Mouse (Mus musculus): ENCODE measurements around the gene Sumf1. TPM values are rescaled to one million over a fixed set of nuclear protein-coding genes. Genes with fewer than 3 reads are reported as not detected.
A peak's percentile ranks its signal among the peaks of the same experiment; 100 is the strongest.

Sumf1 gene
- polyA plus RNA-seq, 1 experiment from 2014 or later, result 28.4 TPM

- Histone ChIP-seq H3K9ac (no peak overlapping the region), H3K27me3 (ENCODE audit: insufficient read depth, low read length) (no peaks in the 10 kb centered on the region), H3K27ac (ENCODE audit: low read depth) (no peak overlapping the region), H3K36me3 (ENCODE audit: insufficient read depth) (no peaks in the 10 kb centered on the region), H3K4me2 (no peak overlapping the region), H3K4me1 (ENCODE audit: insufficient read depth) (no peaks in the 10 kb centered on the region; the same call in 1 of the 2 replicates), H3K9me3 (ENCODE audit: low read depth, low read length) (no peaks in the 10 kb centered on the region), H3K4me3 (ENCODE audit: low read depth, low read length) (no peak overlapping the region)
- peak; percentile 35; the same call in 1 of the 2 replicates for ATAC-seq (ENCODE audit: insufficient read depth)
- no peak for DNase-seq
- TF ChIP-seq CTCF (IDR thresholded peaks at IDR 0.05; ENCODE audit: low read depth), result no peak
These were observed 73.7 kb downstream of the Sumf1 start for GRCm38 (mm10) chr6:108111693-108112092.

GRCm38 (mm10) chr6:108110336-108110735, 75.0 kb downstream of the Sumf1 start:
- whole genome bisulfite sequencing, result 49% methylated on average over 4 of the region's 4 CpGs
- Histone ChIP-seq H3K4me2 (no peak overlapping the region), H3K9me3 (ENCODE audit: low read depth, low read length) (no peaks in the 10 kb centered on the region), H3K36me3 (ENCODE audit: insufficient read depth) (no peaks in the 10 kb centered on the region), H3K27ac (ENCODE audit: low read depth) (no peak overlapping the region), H3K9ac (no peak overlapping the region), H3K27me3 (ENCODE audit: insufficient read depth, low read length) (no peaks in the 10 kb centered on the region), H3K4me3 (ENCODE audit: low read depth, low read length) (no peak overlapping the region), H3K4me1 (ENCODE audit: insufficient read depth) (no peaks in the 10 kb centered on the region; the same call in 1 of the 2 replicates)
- DNase-seq (no peak), ATAC-seq (ENCODE audit: insufficient read depth) (no peak; the same call in 1 of the 2 replicates)
- no peak for TF ChIP-seq CTCF (IDR thresholded peaks at IDR 0.05; ENCODE audit: low read depth)

- Histone ChIP-seq H3K9me3 (ENCODE audit: low read depth, low read length) (no peaks in the 10 kb centered on the region), H3K4me2 (no peak overlapping the region), H3K27ac (ENCODE audit: low read depth) (no peak overlapping the region), H3K4me1 (ENCODE audit: insufficient read depth) (no peaks in the 10 kb centered on the region; the same call in 1 of the 2 replicates), H3K4me3 (ENCODE audit: low read depth, low read length) (no peak overlapping the region), H3K36me3 (ENCODE audit: insufficient read depth) (no peaks in the 10 kb centered on the region), H3K9ac (no peak overlapping the region), H3K27me3 (ENCODE audit: insufficient read depth, low read length) (no peaks in the 10 kb centered on the region)
- ATAC-seq (ENCODE audit: insufficient read depth), result no peak
- no peak for TF ChIP-seq CTCF (IDR thresholded peaks at IDR 0.05; ENCODE audit: low read depth)
- DNase-seq, result no peak
These were observed 78.0 kb downstream of the Sumf1 start for GRCm38 (mm10) chr6:108107376-108107775.

GRCm38 (mm10) chr6:108101936-108102830, 83.2 kb downstream of the Sumf1 start:
- Histone ChIP-seq H3K4me3 (ENCODE audit: low read depth, low read length) (no peak overlapping the region), H3K36me3 (ENCODE audit: insufficient read depth) (no peaks in the 10 kb centered on the region), H3K4me2 (no peak overlapping the region), H3K4me1 (ENCODE audit: insufficient read depth) (no peaks in the 10 kb centered on the region; the same call in 1 of the 2 replicates), H3K27ac (ENCODE audit: low read depth) (no peak overlapping the region), H3K27me3 (ENCODE audit: insufficient read depth, low read length) (no peaks in the 10 kb centered on the region), H3K9ac (no peak overlapping the region), H3K9me3 (ENCODE audit: low read depth, low read length) (no peaks in the 10 kb centered on the region)
- 68% methylated on average over 10 of the region's 10 CpGs for WGBS
- TF ChIP-seq CTCF (IDR thresholded peaks at IDR 0.05; ENCODE audit: low read depth), result no peak
- ATAC-seq (ENCODE audit: insufficient read depth) (no peak), DNase-seq (peak; percentile 23)

GRCm38 (mm10) chr6:108098846-108099217, 86.5 kb downstream of the Sumf1 start:
- Histone ChIP-seq H3K36me3 (ENCODE audit: insufficient read depth) (no peaks in the 10 kb centered on the region), H3K4me1 (ENCODE audit: insufficient read depth) (no peaks in the 10 kb centered on the region; the same call in 1 of the 2 replicates), H3K9me3 (ENCODE audit: low read depth, low read length) (no peaks in the 10 kb centered on the region), H3K4me2 (no peak overlapping the region), H3K27me3 (ENCODE audit: insufficient read depth, low read length) (no peaks in the 10 kb centered on the region), H3K27ac (ENCODE audit: low read depth) (no peak overlapping the region), H3K4me3 (ENCODE audit: low read depth, low read length) (no peak overlapping the region), H3K9ac (no peak overlapping the region)
- ATAC-seq (ENCODE audit: insufficient read depth) (peak; percentile 13; the same call in 1 of the 2 replicates), DNase-seq (no peak)
- no peak for TF ChIP-seq CTCF (IDR thresholded peaks at IDR 0.05; ENCODE audit: low read depth)
- 82% methylated on average over 3 of the region's 3 CpGs for WGBS

GRCm38 (mm10) chr6:108098171-108098845, 87.1 kb downstream of the Sumf1 start:
- Histone ChIP-seq H3K27me3 (ENCODE audit: insufficient read depth, low read length) (no peaks in the 10 kb centered on the region), H3K9ac (no peak overlapping the region), H3K36me3 (ENCODE audit: insufficient read depth) (no peaks in the 10 kb centered on the region), H3K4me2 (no peak overlapping the region), H3K4me3 (ENCODE audit: low read depth, low read length) (no peak overlapping the region), H3K4me1 (ENCODE audit: insufficient read depth) (no peaks in the 10 kb centered on the region; the same call in 1 of the 2 replicates), H3K9me3 (ENCODE audit: low read depth, low read length) (no peaks in the 10 kb centered on the region), H3K27ac (ENCODE audit: low read depth) (no peak overlapping the region)
- DNase-seq (peak; percentile 95), ATAC-seq (ENCODE audit: insufficient read depth) (peak; percentile 88)
- TF ChIP-seq CTCF (IDR thresholded peaks at IDR 0.05; ENCODE audit: low read depth), result peak; percentile 77
- 21% methylated on average over 9 of the region's 9 CpGs for WGBS

GRCm38 (mm10) chr6:108095445-108095844, 89.9 kb downstream of the Sumf1 start:
- Histone ChIP-seq H3K27me3 (ENCODE audit: insufficient read depth, low read length) (no peaks in the 10 kb centered on the region), H3K4me2 (no peak overlapping the region), H3K4me1 (ENCODE audit: insufficient read depth) (no peaks in the 10 kb centered on the region; the same call in 1 of the 2 replicates), H3K9me3 (ENCODE audit: low read depth, low read length) (no peaks in the 10 kb centered on the region), H3K36me3 (ENCODE audit: insufficient read depth) (no peaks in the 10 kb centered on the region), H3K27ac (ENCODE audit: low read depth) (no peak overlapping the region), H3K9ac (no peak overlapping the region; the same call in 1 of the 2 replicates), H3K4me3 (ENCODE audit: low read depth, low read length) (no peak overlapping the region)
- no peak for DNase-seq
- no peak for TF ChIP-seq CTCF (IDR thresholded peaks at IDR 0.05; ENCODE audit: low read depth)
- ATAC-seq (ENCODE audit: insufficient read depth), result no peak
- WGBS, result 84% methylated on average over 5 of the region's 5 CpGs
